Mouse (Mus musculus): ENCODE data around the gene Igfbp1.

Gene Igfbp1

GRCm38 (mm10) chr11:7234436-7234835, 36.9 kb downstream of the Igfbp1 start:
- no peak for DNase-seq (ENCODE audit: low spot score)

- no peak for DNase-seq (ENCODE audit: low spot score)
Measured at GRCm38 (mm10) chr11:7234981-7235609, 37.5 kb downstream of the Igfbp1 start.

DNA sequence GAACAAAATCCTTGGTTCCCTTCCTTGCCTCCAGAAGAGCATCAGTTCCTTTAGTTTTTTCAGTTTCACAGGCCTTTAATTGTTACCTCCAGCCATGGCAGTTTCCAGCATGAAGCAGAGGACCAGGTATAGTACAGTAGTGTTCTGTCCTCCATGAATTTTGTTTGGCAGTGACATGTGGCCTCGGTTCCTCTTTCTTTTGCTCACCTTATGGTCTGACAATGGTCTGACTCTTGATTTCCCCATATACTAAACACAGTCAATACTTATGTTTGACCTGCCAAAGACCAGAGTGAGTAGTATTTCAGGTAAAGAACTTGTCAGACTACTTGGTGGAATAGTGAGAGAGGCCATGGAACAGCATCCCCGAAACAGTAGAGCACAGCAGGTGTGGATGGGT, 39.2 kb downstream of the Igfbp1 start:
- DNase-seq (ENCODE audit: low spot score), result no peak

DNA sequence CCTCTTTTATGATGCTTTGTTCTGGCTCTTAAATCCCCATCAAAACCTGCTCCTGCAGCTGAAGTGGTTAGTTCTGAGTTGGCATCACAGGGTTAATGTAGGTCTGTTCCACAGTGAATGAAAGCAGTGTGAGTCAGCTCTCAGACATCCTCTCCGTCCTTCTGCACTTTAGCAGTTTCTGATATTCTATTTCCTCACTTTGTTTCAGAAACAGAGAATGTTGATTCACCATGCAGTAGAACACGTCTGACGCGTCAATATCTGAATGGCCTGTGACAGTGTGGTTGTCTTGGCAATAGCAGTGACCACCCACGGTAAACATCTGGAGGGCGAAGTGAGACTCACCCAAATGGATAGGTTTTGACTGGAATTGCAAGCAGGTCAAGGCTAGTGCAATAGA, 40.1 kb downstream of the Igfbp1 start:
- DNase-seq (ENCODE audit: low spot score), result no peak

GRCm38 (mm10) chr11:7238546-7238945, 41.0 kb downstream of the Igfbp1 start:
- no peak for DNase-seq (ENCODE audit: low spot score)

DNA sequence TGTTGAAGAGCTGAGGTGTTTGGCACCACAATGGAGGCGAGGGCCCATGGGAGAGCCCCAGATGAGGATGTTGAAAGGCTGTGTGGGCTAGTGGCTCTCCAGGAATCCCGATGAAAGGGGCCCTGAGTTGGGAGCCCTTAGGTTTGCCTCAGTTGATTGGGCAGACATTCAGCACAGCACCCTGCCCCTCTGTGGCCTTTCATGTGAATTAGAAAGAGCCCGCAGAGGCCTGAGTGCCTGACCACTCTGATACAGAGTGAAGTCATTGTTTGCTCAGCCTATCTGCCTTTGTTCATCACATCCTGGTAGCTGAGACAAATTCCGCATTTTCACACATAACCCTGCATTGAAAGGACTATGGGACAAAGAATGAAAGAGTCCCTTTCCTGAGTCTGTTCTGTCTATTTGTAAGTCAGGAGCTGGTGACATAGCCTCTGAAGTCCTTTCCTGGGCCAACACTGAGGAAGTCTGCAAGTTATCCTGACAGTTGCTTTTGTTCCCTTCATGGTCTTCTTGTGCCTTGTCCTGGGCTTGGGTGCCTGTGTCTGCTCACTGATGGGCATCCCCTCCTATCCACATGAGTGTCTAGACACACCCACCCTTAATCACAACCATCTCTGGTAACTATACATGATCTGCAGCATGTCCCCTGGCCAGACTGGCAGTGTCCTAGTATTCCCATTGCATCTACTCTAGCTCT, 41.6 kb downstream of the Igfbp1 start:
- no peak for DNase-seq (ENCODE audit: low spot score)

- no peak for DNase-seq (ENCODE audit: low spot score)
Measured at GRCm38 (mm10) chr11:7244782-7245181, 47.2 kb downstream of the Igfbp1 start.

GRCm38 (mm10) chr11:7250415-7250814, 52.8 kb downstream of the Igfbp1 start:
- no peak for DNase-seq (ENCODE audit: low spot score)

DNA sequence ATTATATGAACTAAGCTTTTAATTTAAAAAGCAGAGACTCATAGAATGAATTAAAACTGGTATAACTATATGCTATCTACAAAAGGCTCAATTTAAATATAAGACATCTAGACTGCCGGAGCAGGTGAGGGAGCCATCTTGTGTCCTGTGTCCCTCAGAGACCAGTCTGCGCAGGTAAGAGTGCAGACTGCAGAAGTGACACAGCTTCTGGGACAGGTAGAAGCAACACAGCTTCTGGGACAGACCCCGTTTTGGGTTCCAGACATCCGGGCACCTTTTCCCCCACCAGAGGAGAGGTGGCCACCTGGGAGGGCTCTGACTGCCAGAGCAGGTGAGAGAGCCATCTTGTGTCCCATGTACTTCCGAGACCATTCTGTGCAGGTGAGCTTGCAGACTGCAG, 53.3 kb downstream of the Igfbp1 start:
- no peak for DNase-seq (ENCODE audit: low spot score)
